Mouse (Mus musculus) stomach, embryonic 15.5 days (tissue): ENCODE results near the gene Eif3l. TPM values are rescaled to one million over a fixed set of nuclear protein-coding genes. Genes with fewer than 3 reads are reported as not detected.

Experiments used
- ATAC-seq: fragments of 200-750 bp; cut with Nextera tagmentation; 2 replicates; pipeline ENCODE4 v1.8.0; 2017; ENCODE audit warnings: low read depth, moderate number of reproducible peaks, moderate TSS enrichment; ENCODE audit not compliant: insufficient read depth, low FRiP score
- H3K27ac ChIP-seq: fragments of 300-500 bp; sonication (generic); 2 replicates; pipeline ENCODE4 v1.5.1; 2015; ENCODE audit warnings: mild to moderate bottlenecking, inconsistent platforms
- H3K27me3 ChIP-seq: fragments of 300-500 bp; sonication (generic); replicated peaks from 2 replicates; pipeline ENCODE4 v1.6.1; 2015; ENCODE audit warnings: inconsistent platforms
- H3K36me3 ChIP-seq: fragments of 300-500 bp; sonication (generic); 2 replicates; pipeline ENCODE4 v1.6.1; 2015; ENCODE audit warnings: inconsistent platforms
- H3K4me1 ChIP-seq: fragments of 300-500 bp; sonication (generic); 2 replicates; pipeline ENCODE4 v1.6.1; 2015; ENCODE audit warnings: inconsistent platforms
- H3K4me2 ChIP-seq: fragments of 300-500 bp; sonication (generic); 2 replicates; pipeline ENCODE4 v1.6.1; 2015; ENCODE audit warnings: mild to moderate bottlenecking, inconsistent platforms
- H3K4me3 ChIP-seq: fragments of 300-500 bp; sonication (generic); replicated peaks from 2 replicates; pipeline ENCODE4 v1.5.1; 2015; ENCODE audit warnings: inconsistent platforms
- H3K9ac ChIP-seq: fragments of 300-500 bp; sonication (generic); 2 replicates; pipeline ENCODE4 v1.6.1; 2015; ENCODE audit warnings: inconsistent platforms
- H3K9me3 ChIP-seq: fragments of 300-500 bp; sonication (generic); 2 replicates; pipeline ENCODE4 v1.6.1; 2016; ENCODE audit warnings: inconsistent platforms
- WGBS: fragments of 180-500 bp; shearing (Covaris S2); methylation state at CpG from one replicate; pipeline ENCODE4 v1.1.7; 2015; 5-methylcytosine and 5-hydroxymethylcytosine counted together
- polyA plus RNA-seq: library from polyadenylated mRNA; unstranded; fragments of >200 nt; fragmentation: Nextera tagmentation; extraction: Ambion mirVana; gene quantifications from 2 replicates; pipeline ENCODE4 v1.2.1, GENCODE M21; 2015

The Eif3l gene
- polyA plus RNA-seq, 1 experiment from 2014 or later: 200 TPM

GRCm38 (mm10) chr15:79111774-79112173, 36.8 kb downstream of the Eif3l start:
- H3K9ac ChIP-seq: no peak overlapping the region
- peak overlapping the region; percentile 95; the same call in 1 of the 2 replicates for H3K4me3 ChIP-seq
- ATAC-seq: no peak
- H3K4me2 ChIP-seq: peak overlapping the region; percentile 95
- 0 out of 2 replicates have a peak, but pooled peaks cover 7% of the 10 kb centered on the region for H3K36me3 ChIP-seq
- peaks cover 29% of the 10 kb centered on the region for H3K4me1 ChIP-seq
- no peaks in the 10 kb centered on the region for H3K27me3 ChIP-seq
- peak overlapping the region; percentile 23; the same call in 1 of the 2 replicates for H3K27ac ChIP-seq
- 41% methylated on average over 4 of the region's 4 CpGs for whole genome bisulfite sequencing
- no peaks in the 10 kb centered on the region for H3K9me3 ChIP-seq

- peaks cover 15% of the 10 kb centered on the region for H3K4me1 ChIP-seq
- ATAC-seq: no peak
- no peak overlapping the region for H3K9ac ChIP-seq
- H3K27ac ChIP-seq: no peak overlapping the region
- no peak overlapping the region for H3K4me2 ChIP-seq
- H3K4me3 ChIP-seq: no peak overlapping the region
- H3K36me3 ChIP-seq: peaks cover 11% of the 10 kb centered on the region
- H3K9me3 ChIP-seq: no peaks in the 10 kb centered on the region
- no peaks in the 10 kb centered on the region for H3K27me3 ChIP-seq
- 53% methylated on average over 5 of the region's 5 CpGs for WGBS
These were observed 40.3 kb downstream of the Eif3l start for GRCm38 (mm10) chr15:79115276-79115675.

DNA sequence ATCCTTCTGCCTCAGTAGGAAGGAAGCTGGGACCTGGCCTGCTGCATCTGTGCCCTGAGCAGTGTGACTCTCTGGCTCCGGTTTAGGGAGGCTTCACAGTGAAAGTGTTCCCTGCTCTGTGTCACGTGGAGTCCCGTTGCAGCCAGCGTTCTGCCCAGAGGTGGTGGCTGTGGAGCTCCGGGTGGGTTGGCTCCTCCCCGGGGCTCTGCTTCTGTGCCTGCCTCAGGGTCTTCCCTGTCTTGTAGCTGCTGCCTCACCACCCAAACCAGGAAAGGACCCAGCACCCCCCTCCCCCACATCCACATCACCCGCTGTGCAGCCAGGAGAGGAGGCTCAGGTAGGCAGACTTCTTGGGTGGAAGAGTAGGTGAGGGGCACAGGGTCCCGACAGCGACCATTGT, 44.5 kb downstream of the Eif3l start:
- WGBS: 84% methylated on average over 9 of the region's 9 CpGs
- no peak overlapping the region for H3K4me2 ChIP-seq
- H3K9ac ChIP-seq: no peak overlapping the region
- no peak overlapping the region for H3K27ac ChIP-seq
- no peak overlapping the region for H3K4me3 ChIP-seq
- ATAC-seq: no peak
- H3K4me1 ChIP-seq: no peaks in the 10 kb centered on the region
- H3K36me3 ChIP-seq: peaks cover 29% of the 10 kb centered on the region
- no peaks in the 10 kb centered on the region for H3K27me3 ChIP-seq
- H3K9me3 ChIP-seq: no peaks in the 10 kb centered on the region

GRCm38 (mm10) chr15:79122119-79122518, 47.1 kb downstream of the Eif3l start:
- WGBS: 79% methylated on average over 4 of the region's 4 CpGs
- Histone ChIP-seq H3K4me1 (no peaks in the 10 kb centered on the region), H3K27me3 (no peaks in the 10 kb centered on the region), H3K9ac (no peak overlapping the region), H3K36me3 (peaks cover 37% of the 10 kb centered on the region), H3K4me3 (no peak overlapping the region), H3K4me2 (no peak overlapping the region), H3K27ac (no peak overlapping the region), H3K9me3 (no peaks in the 10 kb centered on the region)
- no peak for ATAC-seq

- peaks cover 42% of the 10 kb centered on the region for H3K36me3 ChIP-seq
- no peaks in the 10 kb centered on the region for H3K9me3 ChIP-seq
- H3K4me1 ChIP-seq: no peaks in the 10 kb centered on the region
- ATAC-seq: no peak
- no peak overlapping the region for H3K9ac ChIP-seq
- no peak overlapping the region for H3K4me2 ChIP-seq
- no peak overlapping the region for H3K4me3 ChIP-seq
- no peaks in the 10 kb centered on the region for H3K27me3 ChIP-seq
- no peak overlapping the region for H3K27ac ChIP-seq
- WGBS: 84% methylated on average over 13 of the region's 13 CpGs
These were observed 47.6 kb downstream of the Eif3l start for GRCm38 (mm10) chr15:79122546-79122945.

DNA sequence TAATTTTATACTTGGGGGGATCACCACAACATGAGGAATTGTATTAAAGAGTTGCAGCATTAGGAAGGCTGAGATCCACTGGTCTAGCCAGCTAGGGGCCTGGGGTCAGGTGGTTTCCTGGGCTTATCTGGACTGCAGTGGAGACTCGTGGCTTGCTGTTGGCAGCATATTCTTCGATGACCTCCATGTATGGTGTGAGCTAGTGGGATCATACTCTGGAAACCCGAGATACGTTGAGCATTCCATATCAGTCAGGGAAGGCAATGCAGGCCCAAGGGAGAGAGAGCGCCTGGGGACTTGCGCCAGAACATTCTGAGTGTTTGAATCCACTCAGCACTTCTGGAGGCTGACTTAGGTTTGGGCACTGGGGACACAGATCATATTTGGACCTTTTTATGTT, 48.8 kb downstream of the Eif3l start:
- peaks cover 52% of the 10 kb centered on the region for H3K36me3 ChIP-seq
- H3K27me3 ChIP-seq: no peaks in the 10 kb centered on the region
- WGBS: 85% methylated on average over 6 of the region's 6 CpGs
- no peak overlapping the region for H3K9ac ChIP-seq
- H3K27ac ChIP-seq: no peak overlapping the region
- no peak overlapping the region for H3K4me3 ChIP-seq
- no peak overlapping the region for H3K4me2 ChIP-seq
- no peaks in the 10 kb centered on the region for H3K4me1 ChIP-seq
- ATAC-seq: no peak
- no peaks in the 10 kb centered on the region for H3K9me3 ChIP-seq

DNA sequence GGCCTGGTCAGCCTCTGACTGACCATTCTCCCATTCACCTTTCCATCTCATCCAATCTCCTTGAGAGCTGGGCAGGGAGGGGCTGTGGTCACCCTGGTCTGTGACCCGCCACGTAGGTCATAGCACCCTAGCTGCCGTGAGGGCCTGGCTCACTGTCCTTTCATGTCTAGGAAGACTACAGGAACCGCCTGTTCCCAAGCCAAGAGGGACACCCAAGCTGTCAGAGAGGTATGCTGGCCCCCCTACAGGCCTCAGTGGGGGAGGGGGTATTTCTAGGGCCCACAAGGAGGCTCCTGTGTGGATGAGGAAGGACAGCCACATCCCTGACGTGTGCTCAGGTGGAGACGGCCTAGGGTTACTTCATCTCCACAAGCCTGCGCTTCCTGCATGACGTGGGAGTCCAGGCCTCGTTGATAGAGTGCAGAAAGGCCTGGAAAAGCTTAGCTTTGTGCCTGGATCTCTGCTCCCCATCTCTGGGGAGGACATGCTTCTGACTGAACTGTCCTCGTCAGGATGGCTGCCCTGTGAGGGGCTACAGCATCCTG, 49.4 kb downstream of the Eif3l start:
- 84% methylated on average over 10 of the region's 10 CpGs for WGBS
- H3K27ac ChIP-seq: no peak overlapping the region
- no peak overlapping the region for H3K4me3 ChIP-seq
- H3K9me3 ChIP-seq: no peaks in the 10 kb centered on the region
- no peaks in the 10 kb centered on the region for H3K4me1 ChIP-seq
- no peak overlapping the region for H3K9ac ChIP-seq
- H3K27me3 ChIP-seq: no peaks in the 10 kb centered on the region
- peaks cover 55% of the 10 kb centered on the region for H3K36me3 ChIP-seq
- no peak overlapping the region for H3K4me2 ChIP-seq
- ATAC-seq: no peak

- peaks cover 58% of the 10 kb centered on the region for H3K36me3 ChIP-seq
- WGBS: 79% methylated on average over 13 of the region's 13 CpGs
- no peak overlapping the region for H3K4me3 ChIP-seq
- ATAC-seq: no peak
- H3K9me3 ChIP-seq: no peaks in the 10 kb centered on the region
- H3K27ac ChIP-seq: no peak overlapping the region
- no peak overlapping the region for H3K4me2 ChIP-seq
- H3K9ac ChIP-seq: no peak overlapping the region
- H3K4me1 ChIP-seq: no peaks in the 10 kb centered on the region
- no peaks in the 10 kb centered on the region for H3K27me3 ChIP-seq
These were observed 51.4 kb downstream of the Eif3l start for GRCm38 (mm10) chr15:79126217-79126932.

DNA sequence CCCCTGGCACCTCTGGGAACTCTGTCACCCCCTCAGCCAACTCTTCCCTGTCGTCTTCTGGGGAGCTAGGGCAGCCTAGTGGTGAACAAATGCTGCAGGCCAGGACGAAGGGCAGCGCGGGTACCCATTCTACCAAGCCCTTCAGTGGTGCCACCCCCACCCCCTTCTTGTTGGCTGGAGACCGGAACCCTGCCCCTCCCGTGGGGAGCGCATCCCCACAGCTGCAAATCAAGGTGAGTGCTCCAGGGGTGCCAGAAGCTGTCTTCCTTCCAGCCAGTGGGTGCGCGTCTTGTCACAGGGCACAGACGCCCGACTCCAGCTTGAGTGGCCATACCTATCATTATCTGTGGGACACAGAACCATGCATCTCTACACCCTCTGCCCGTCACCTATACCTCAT, 52.1 kb downstream of the Eif3l start:
- H3K27ac ChIP-seq: no peak overlapping the region
- H3K27me3 ChIP-seq: no peaks in the 10 kb centered on the region
- no peak overlapping the region for H3K4me2 ChIP-seq
- H3K4me1 ChIP-seq: no peaks in the 10 kb centered on the region
- 90% methylated on average over 12 of the region's 12 CpGs for WGBS
- no peak overlapping the region for H3K4me3 ChIP-seq
- no peak overlapping the region for H3K9ac ChIP-seq
- no peak for ATAC-seq
- no peaks in the 10 kb centered on the region for H3K9me3 ChIP-seq
- peaks cover 52% of the 10 kb centered on the region for H3K36me3 ChIP-seq

- H3K9ac ChIP-seq: no peak overlapping the region
- no peaks in the 10 kb centered on the region for H3K9me3 ChIP-seq
- peaks cover 44% of the 10 kb centered on the region for H3K36me3 ChIP-seq
- ATAC-seq: no peak
- no peak overlapping the region for H3K4me3 ChIP-seq
- no peaks in the 10 kb centered on the region for H3K4me1 ChIP-seq
- H3K4me2 ChIP-seq: no peak overlapping the region
- no peaks in the 10 kb centered on the region for H3K27me3 ChIP-seq
- WGBS: 93% methylated on average over 5 of the region's 5 CpGs
- H3K27ac ChIP-seq: no peak overlapping the region
These were observed 53.2 kb downstream of the Eif3l start for GRCm38 (mm10) chr15:79128208-79128607.

GRCm38 (mm10) chr15:79129311-79129710, 54.3 kb downstream of the Eif3l start:
- Histone ChIP-seq H3K27ac (no peak overlapping the region), H3K4me3 (no peak overlapping the region), H3K4me1 (no peaks in the 10 kb centered on the region), H3K9ac (no peak overlapping the region), H3K9me3 (no peaks in the 10 kb centered on the region), H3K4me2 (no peak overlapping the region), H3K27me3 (no peaks in the 10 kb centered on the region), H3K36me3 (peaks cover 52% of the 10 kb centered on the region)
- no peak for ATAC-seq
- 72% methylated on average over 7 of the region's 7 CpGs for WGBS

DNA sequence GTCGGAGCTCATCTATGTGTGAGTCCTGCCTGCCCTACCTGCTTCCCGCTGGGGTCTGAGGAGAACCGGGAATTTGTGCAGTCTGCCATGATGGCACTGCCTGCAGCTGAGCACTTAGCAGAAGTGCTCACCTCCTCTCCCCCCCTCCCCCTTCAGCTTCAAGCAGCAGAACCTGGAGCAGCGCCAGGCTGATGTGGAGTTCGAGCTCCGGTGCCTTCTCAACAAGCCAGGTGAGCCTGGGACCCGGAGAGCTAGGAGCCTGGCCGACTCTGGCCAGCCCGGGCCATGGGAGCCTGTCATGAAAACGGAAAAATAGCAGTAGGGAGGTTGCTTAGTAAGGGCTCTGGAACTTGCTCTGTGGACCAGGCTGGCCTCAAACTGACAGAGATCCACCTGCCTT, 55.8 kb downstream of the Eif3l start:
- ATAC-seq: no peak
- no peak overlapping the region for H3K4me2 ChIP-seq
- WGBS: 81% methylated on average over 10 of the region's 10 CpGs
- no peak overlapping the region for H3K27ac ChIP-seq
- H3K4me3 ChIP-seq: no peak overlapping the region
- peaks cover 44% of the 10 kb centered on the region for H3K36me3 ChIP-seq
- H3K9me3 ChIP-seq: no peaks in the 10 kb centered on the region
- H3K4me1 ChIP-seq: no peaks in the 10 kb centered on the region
- H3K9ac ChIP-seq: no peak overlapping the region
- H3K27me3 ChIP-seq: no peaks in the 10 kb centered on the region
